Mouse (Mus musculus) right cerebral cortex, adult 2 months (tissue): ENCODE data around the gene Manba.
A peak's percentile ranks its signal among the peaks of the same experiment; 100 is the strongest.
"Not testable (repeated sequence)": the region's sequence is repeated elsewhere in the genome, so short reads cannot be mapped to it uniquely, and the experiment has no call there.

Source experiments
- DNase-seq, 2 experiments: peaks; one replicate each; pipeline ENCODE4 v3.0.0; 2021 to 2022; ENCODE audit warnings: low spot score in 2 of 2

Gene Manba

GRCm38 (mm10) chr3:135524900-135525299, 39.5 kb downstream of the Manba start:
- not testable (repeated sequence) for DNase-seq

GRCm38 (mm10) chr3:135529670-135530069, 44.3 kb downstream of the Manba start:
- DNase-seq: no peak

- DNase-seq: no peak
These were observed 46.4 kb downstream of the Manba start for GRCm38 (mm10) chr3:135531762-135532161.

- no peak for DNase-seq
These were observed 48.7 kb downstream of the Manba start for GRCm38 (mm10) chr3:135534103-135534502.

- DNase-seq: no peak
These were observed 61.0 kb downstream of the Manba start for GRCm38 (mm10) chr3:135546212-135546923.

- no peak for DNase-seq
These were observed 61.9 kb downstream of the Manba start for GRCm38 (mm10) chr3:135547298-135547697.

- DNase-seq: no peak
These were observed 67.5 kb downstream of the Manba start for GRCm38 (mm10) chr3:135552874-135553273.

GRCm38 (mm10) chr3:135555192-135555591, 69.8 kb downstream of the Manba start:
- no peak for DNase-seq

GRCm38 (mm10) chr3:135556052-135556587, 70.7 kb downstream of the Manba start:
- peak; percentile 38 to 43 for DNase-seq

- DNase-seq: peak; percentile 38 to 42
These were observed 71.6 kb downstream of the Manba start for GRCm38 (mm10) chr3:135556851-135557662.

GRCm38 (mm10) chr3:135562036-135562435, 76.6 kb downstream of the Manba start:
- no peak for DNase-seq

GRCm38 (mm10) chr3:135563163-135563689, 77.8 kb downstream of the Manba start:
- no peak for DNase-seq

- DNase-seq: no peak
These were observed 79.3 kb downstream of the Manba start for GRCm38 (mm10) chr3:135564706-135565105.

GRCm38 (mm10) chr3:135565306-135565705, 79.9 kb downstream of the Manba start:
- DNase-seq: no peak

GRCm38 (mm10) chr3:135567888-135568287, 82.5 kb downstream of the Manba start:
- DNase-seq: no peak

GRCm38 (mm10) chr3:135568633-135569032, 83.2 kb downstream of the Manba start:
- DNase-seq: no peak

GRCm38 (mm10) chr3:135571540-135571939, 86.1 kb downstream of the Manba start:
- no peak for DNase-seq

- no peak for DNase-seq
These were observed 87.6 kb downstream of the Manba start for GRCm38 (mm10) chr3:135573051-135573450.

GRCm38 (mm10) chr3:135575126-135575525, 89.7 kb downstream of the Manba start:
- DNase-seq: no peak

- DNase-seq: no peak
These were observed 93.3 kb downstream of the Manba start for GRCm38 (mm10) chr3:135578588-135579140.

- DNase-seq: no peak
These were observed 93.8 kb downstream of the Manba start for GRCm38 (mm10) chr3:135579179-135579578.
